Mouse (Mus musculus) hindbrain, embryonic 16.5 days (tissue): Measurements from ENCODE around the gene Dpp6. TPM values are rescaled to one million over a fixed set of nuclear protein-coding genes. Genes with fewer than 3 reads are reported as not detected.
A peak's percentile ranks its signal among the peaks of the same experiment; 100 is the strongest.

Source experiments
- ATAC-seq: fragments of 200-750 bp; cut with Nextera tagmentation; 2 replicates; pipeline ENCODE4 v1.8.0; 2017; ENCODE audit warnings: moderate TSS enrichment, moderate library complexity
- H3K27ac ChIP-seq: fragments of 300-500 bp; sonication (generic); 2 replicates; pipeline ENCODE4 v1.5.1; 2014; ENCODE audit warnings: low read depth, mild to moderate bottlenecking, control low read depth, low read length, moderate library complexity
- H3K27me3 ChIP-seq: fragments of 300-500 bp; sonication (generic); replicated peaks from 2 replicates; pipeline ENCODE4 v1.6.1; 2014; ENCODE audit warnings: low read length; ENCODE audit not compliant: control insufficient read depth, insufficient read depth
- H3K36me3 ChIP-seq: fragments of 300-500 bp; sonication (generic); 2 replicates; pipeline ENCODE4 v1.6.1; 2014; ENCODE audit warnings: mild to moderate bottlenecking, low read length, moderate library complexity, mixed read lengths; ENCODE audit not compliant: control insufficient read depth, insufficient read depth
- H3K4me1 ChIP-seq: fragments of 300-500 bp; sonication (generic); 2 replicates; pipeline ENCODE4 v1.6.1; 2014; ENCODE audit warnings: low read depth, low read length; ENCODE audit not compliant: control insufficient read depth, insufficient read depth
- H3K4me2 ChIP-seq: fragments of 300-500 bp; sonication (generic); 2 replicates; pipeline ENCODE4 v1.6.1; 2014; ENCODE audit warnings: mild to moderate bottlenecking, low read length, control low read depth, moderate library complexity
- H3K4me3 ChIP-seq: fragments of 300-500 bp; sonication (generic); 2 replicates; pipeline ENCODE4 v1.5.1; 2014; ENCODE audit warnings: mild to moderate bottlenecking, low read length, control low read depth, moderate library complexity
- H3K9ac ChIP-seq: fragments of 300-500 bp; sonication (generic); 2 replicates; pipeline ENCODE4 v1.6.1; 2014; ENCODE audit warnings: low read depth, mild to moderate bottlenecking, control low read depth, low read length, moderate library complexity
- H3K9me3 ChIP-seq: fragments of 300-500 bp; sonication (generic); 2 replicates; pipeline ENCODE4 v1.6.1; 2014; ENCODE audit warnings: mild to moderate bottlenecking, low read length, moderate library complexity; ENCODE audit not compliant: control insufficient read depth
- WGBS: fragments of 180-500 bp; shearing (Covaris S2); extraction: QIAGEN DNeasy Blood & Tissue Kit; methylation state at CpG from one replicate; pipeline ENCODE4 v1.1.7; 2014; 5-methylcytosine and 5-hydroxymethylcytosine counted together
- polyA plus RNA-seq: library from polyadenylated mRNA; unstranded; fragments of >200 nt; fragmentation: Nextera tagmentation; extraction: Ambion mirVana; gene quantifications from 2 replicates; pipeline ENCODE4 v1.2.1, GENCODE M21; 2015

The Dpp6 gene
- polyA plus RNA-seq, 1 experiment from 2014 or later, result 97.0 TPM

DNA sequence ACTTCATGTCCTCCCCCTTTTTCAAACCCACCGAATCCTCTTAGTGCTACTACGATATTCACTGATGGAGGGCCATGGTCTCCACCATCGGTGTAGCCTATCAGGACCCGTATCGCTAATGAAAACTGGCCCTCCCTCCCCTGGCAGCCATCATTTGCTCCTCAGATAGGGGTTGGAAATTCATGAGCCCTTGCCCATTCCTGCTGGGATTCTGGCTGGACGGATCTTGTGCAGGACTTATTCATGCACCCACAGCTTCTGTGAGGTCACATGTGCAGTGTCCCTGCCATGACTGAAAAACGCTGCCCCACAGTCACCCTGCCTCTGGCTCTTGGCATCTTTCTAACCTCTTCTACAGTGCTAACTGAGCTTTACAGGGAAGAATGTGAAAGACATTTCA lies 475.2 kb downstream of the Dpp6 start:
- Histone ChIP-seq H3K27me3 (no peaks in the 10 kb centered on the region), H3K4me1 (peaks cover under 1% of the 10 kb centered on the region; the same call in 1 of the 2 replicates), H3K9me3 (0 out of 2 replicates have a peak, but pooled peaks cover 2% of the 10 kb centered on the region), H3K36me3 (no peaks in the 10 kb centered on the region), H3K9ac (no peak overlapping the region), H3K4me2 (no peak overlapping the region), H3K4me3 (no peak overlapping the region), H3K27ac (no peak overlapping the region)
- WGBS, result 86% methylated on average over 7 of the region's 7 CpGs
- 0 out of 2 replicates have a peak, but pooled peaks have one; percentile 14 for ATAC-seq

DNA sequence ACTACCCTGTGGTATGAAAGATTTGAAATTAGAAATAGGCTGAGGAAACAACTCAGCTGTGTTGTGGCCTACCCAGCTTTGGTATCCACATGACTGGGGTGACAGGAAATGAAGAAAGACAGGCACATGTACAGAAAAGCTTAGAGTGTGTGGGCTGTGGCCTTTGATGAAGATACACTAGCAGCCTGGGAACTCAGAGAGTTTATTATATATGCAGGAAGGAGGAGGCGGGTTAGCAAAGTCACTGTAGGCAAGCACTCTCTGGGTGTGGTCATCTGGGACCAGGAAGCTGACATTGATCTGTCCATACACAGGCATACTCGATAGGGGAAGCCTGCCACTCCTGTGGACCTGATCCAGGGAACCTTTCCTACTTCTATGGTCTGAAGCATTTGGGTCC lies 487.1 kb downstream of the Dpp6 start:
- ATAC-seq, result no peak

DNA sequence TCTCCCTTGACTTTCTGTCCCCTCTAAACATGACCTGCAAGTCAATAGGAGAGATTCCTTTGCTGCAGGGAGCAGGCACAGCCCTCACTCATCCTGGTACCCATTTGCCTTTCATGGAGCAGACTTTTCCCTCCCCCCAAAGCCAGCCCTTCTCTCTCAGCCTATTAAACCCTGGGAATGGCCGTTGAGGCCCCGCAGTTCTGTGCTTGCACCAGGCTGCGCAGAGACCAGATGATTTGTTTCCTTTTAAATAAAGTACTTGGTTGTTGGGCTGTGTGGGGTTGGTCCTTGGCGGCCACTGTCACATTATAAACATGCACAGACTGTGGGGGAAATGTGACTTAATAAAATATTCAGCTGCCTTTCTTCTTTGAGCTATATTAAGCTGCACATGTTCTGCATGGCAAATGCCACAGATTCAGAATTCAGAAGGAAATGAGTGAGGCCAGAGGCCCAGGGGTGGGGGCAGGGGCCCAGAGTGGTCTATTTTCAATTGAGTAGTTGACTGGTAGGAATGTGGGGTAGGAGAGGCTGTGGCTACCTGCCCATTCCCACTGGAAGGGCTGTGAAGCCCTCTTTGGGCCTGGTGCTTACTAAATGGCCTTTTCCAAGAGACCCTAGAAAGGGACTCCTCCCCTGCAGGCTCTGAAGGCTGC lies 489.6 kb downstream of the Dpp6 start:
- H3K9ac ChIP-seq, result no peak overlapping the region
- 41% methylated on average over 4 of the region's 4 CpGs for WGBS
- ATAC-seq, result peak; percentile 98

More for the DNA sequence above, 487.1 kb downstream of the Dpp6 start:
- WGBS, result 84% methylated on average over 2 of the region's 2 CpGs
- H3K27me3 ChIP-seq, result no peaks in the 10 kb centered on the region
- no peaks in the 10 kb centered on the region for H3K9me3 ChIP-seq
- no peak overlapping the region for H3K27ac ChIP-seq
- no peak overlapping the region for H3K9ac ChIP-seq
- no peak overlapping the region for H3K4me3 ChIP-seq
- H3K36me3 ChIP-seq, result no peaks in the 10 kb centered on the region
- H3K4me1 ChIP-seq, result no peaks in the 10 kb centered on the region
- H3K4me2 ChIP-seq, result no peak overlapping the region

DNA sequence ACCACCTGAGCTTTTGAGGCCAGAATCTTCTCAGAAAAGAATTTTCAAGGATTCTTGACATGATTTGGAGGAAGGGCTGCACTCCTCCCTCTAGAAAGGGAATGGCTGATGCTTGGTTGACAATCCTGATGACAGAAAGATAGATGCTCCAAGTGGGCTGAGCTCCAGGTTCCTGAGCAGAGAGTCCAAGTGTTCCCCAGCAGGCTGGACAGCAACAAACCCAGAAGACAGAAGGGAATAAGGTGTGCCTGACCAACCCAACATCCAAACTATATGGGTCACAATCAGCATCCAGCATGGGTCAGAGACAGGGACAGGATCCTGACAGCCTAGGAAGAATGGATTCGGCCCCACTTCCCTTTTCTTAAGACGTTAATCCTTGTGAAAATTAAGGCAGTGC lies 493.2 kb downstream of the Dpp6 start:
- ATAC-seq, result no peak
- WGBS, result 69% methylated on average over 2 of the region's 2 CpGs
- H3K4me1 ChIP-seq, result no peaks in the 10 kb centered on the region

More for the DNA sequence above, 489.6 kb downstream of the Dpp6 start:
- Histone ChIP-seq H3K9me3 (no peaks in the 10 kb centered on the region), H3K36me3 (no peaks in the 10 kb centered on the region), H3K27ac (peak overlapping the region; percentile 42; the same call in 1 of the 2 replicates), H3K27me3 (no peaks in the 10 kb centered on the region), H3K4me3 (no peak overlapping the region), H3K4me1 (no peaks in the 10 kb centered on the region), H3K4me2 (no peak overlapping the region)

DNA sequence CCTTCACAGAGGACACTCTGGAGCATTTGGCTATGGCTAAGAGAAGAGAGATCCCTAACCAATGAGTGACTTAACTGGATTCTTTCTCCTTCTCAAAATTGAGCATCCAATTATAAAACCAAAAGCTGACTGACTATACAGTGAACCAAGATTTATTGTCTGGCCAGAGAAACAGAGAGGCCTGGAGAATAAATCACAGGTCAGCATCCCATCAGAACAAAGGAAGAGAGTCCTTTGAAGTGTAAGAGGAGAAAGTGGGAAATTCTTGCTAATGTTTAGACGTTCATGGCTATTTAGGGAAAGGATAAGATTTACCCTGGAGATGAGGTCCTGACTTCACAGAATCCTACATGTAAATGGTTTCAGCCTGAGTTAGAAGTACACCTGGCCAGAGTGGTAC lies 499.7 kb downstream of the Dpp6 start:
- no peak overlapping the region for H3K9ac ChIP-seq
- ATAC-seq, result no peak
- no peaks in the 10 kb centered on the region for H3K4me1 ChIP-seq
- no peaks in the 10 kb centered on the region for H3K27me3 ChIP-seq
- H3K36me3 ChIP-seq, result no peaks in the 10 kb centered on the region
- no peak overlapping the region for H3K4me3 ChIP-seq
- H3K27ac ChIP-seq, result no peak overlapping the region
- no peak overlapping the region for H3K4me2 ChIP-seq
- H3K9me3 ChIP-seq, result no peaks in the 10 kb centered on the region
- WGBS, result 45% methylated on average over 1 of the region's 1 CpGs

More for the DNA sequence above, 493.2 kb downstream of the Dpp6 start:
- H3K4me2 ChIP-seq, result no peak overlapping the region
- H3K9me3 ChIP-seq, result no peaks in the 10 kb centered on the region
- H3K27ac ChIP-seq, result no peak overlapping the region
- H3K36me3 ChIP-seq, result no peaks in the 10 kb centered on the region
- no peak overlapping the region for H3K4me3 ChIP-seq
- H3K9ac ChIP-seq, result no peak overlapping the region
- H3K27me3 ChIP-seq, result no peaks in the 10 kb centered on the region

DNA sequence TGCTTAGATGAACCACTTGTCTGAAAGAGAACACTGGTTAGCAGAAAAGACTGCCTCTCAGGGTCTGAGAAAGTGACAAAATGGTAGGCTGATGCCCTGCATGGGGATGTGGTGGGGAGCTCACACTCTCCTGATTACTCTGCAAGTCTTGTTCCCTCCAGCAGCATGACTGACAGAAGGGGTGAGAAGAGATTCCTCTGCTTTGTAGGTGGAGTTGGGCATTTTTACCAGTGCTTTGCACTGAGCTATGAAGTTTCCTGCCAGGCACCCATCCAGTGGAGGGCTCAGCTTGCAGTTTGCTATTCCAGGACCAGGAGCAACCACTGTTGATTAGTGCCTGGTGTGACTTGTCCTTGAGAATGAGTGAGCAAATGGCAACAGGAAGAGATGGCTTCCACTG lies 500.3 kb downstream of the Dpp6 start:
- Histone ChIP-seq H3K4me1 (no peaks in the 10 kb centered on the region), H3K27ac (no peak overlapping the region), H3K4me2 (no peak overlapping the region), H3K9me3 (no peaks in the 10 kb centered on the region), H3K4me3 (no peak overlapping the region), H3K9ac (no peak overlapping the region), H3K27me3 (no peaks in the 10 kb centered on the region), H3K36me3 (no peaks in the 10 kb centered on the region)
- 0 out of 2 replicates have a peak, but pooled peaks have one; percentile 9 for ATAC-seq

DNA sequence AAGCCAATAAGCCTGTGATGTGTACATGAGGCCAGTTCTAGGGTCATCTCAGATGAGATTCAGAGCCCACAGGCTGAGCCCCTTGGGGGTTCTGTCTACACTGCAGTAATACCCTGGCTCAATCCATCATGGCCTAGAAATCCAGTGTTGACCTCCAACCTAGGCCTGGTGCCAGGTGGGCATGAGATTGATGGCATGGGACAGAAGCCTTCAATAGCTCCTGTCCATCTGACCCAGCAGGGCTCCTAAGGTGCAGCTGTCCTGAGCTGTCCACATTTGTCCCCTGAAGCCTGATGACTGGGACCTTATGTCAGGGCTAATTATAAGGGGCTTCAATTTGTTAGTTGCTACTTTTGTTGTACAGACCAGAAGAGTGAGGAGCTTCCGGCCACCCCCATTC lies 500.8 kb downstream of the Dpp6 start:
- peak; percentile 32; the same call in 1 of the 2 replicates for ATAC-seq
- no peaks in the 10 kb centered on the region for H3K36me3 ChIP-seq
- H3K4me3 ChIP-seq, result no peak overlapping the region
- no peak overlapping the region for H3K9ac ChIP-seq
- no peaks in the 10 kb centered on the region for H3K27me3 ChIP-seq
- H3K4me1 ChIP-seq, result no peaks in the 10 kb centered on the region; the same call in 1 of the 2 replicates
- H3K27ac ChIP-seq, result no peak overlapping the region
- H3K4me2 ChIP-seq, result no peak overlapping the region
- 70% methylated on average over 1 of the region's 1 CpGs for WGBS
- H3K9me3 ChIP-seq, result no peaks in the 10 kb centered on the region

DNA sequence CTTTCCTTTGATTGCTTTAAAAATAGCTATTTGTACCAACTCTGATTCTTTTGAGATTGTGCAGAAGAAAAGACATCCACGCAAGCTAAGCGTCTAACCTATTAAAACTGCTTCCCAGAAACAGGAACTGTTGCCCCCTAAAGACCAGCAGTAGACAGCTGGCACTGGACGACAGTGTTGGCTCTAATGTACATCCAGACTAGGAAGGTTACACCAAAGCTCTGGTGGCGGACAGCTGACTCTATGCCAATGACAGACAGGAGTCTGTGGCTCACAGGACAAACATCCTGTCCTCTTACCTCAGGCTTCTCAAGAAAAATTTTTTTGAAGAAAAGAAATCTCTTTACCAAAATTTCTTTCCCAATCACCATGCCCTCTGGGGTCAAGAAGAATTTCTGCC lies 502.7 kb downstream of the Dpp6 start:
- Histone ChIP-seq H3K4me2 (no peak overlapping the region), H3K36me3 (no peaks in the 10 kb centered on the region), H3K27me3 (no peaks in the 10 kb centered on the region), H3K9ac (no peak overlapping the region), H3K4me3 (no peak overlapping the region), H3K27ac (no peak overlapping the region), H3K4me1 (peaks cover 7% of the 10 kb centered on the region), H3K9me3 (no peaks in the 10 kb centered on the region)
- 82% methylated on average over 4 of the region's 4 CpGs for WGBS
- ATAC-seq, result no peak

DNA sequence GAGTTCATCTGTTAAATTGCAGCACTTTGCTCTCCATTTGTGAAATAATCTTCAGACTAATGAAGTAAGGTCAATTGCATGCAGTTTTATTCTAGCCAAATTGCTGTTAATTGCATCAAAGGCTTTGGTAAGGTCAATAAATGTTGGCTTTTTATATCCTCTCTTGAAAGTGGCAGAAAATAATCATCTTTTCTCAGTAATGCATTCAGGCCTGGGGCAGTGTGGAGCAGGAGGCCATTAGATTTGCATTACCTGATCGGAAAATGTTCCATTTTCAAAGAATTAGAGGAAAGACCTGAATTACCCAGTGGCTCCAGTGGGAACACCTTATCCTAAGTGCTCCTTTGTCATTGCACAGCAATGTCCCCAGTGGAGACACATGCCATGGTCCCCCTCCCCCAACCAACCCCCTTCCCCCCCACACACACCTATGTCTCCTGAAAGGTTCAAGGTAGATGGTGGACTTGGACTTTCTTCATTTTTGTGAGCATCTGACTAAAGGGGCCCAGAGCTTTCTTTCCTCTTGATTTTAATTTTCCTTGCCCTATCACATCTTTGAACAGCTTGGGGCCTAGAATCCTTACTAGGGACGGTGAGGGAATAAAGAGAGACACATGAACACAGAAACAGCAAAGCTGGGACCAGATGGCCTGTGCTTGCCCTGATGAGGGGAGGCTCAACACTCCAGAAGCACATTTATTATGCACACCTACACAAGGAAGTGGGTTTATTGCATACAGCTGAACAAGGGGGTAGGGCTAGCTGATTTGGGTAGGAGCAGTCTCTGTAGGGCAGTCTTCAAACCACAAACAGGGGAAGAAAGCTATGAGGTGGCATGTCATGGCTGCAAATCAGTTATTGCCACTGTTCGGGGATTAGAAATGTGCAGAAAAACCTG lies 506.1 kb downstream of the Dpp6 start:
- H3K27ac ChIP-seq, result no peak overlapping the region
- 70% methylated on average over 3 of the region's 3 CpGs for WGBS
- H3K4me2 ChIP-seq, result no peak overlapping the region
- H3K4me3 ChIP-seq, result no peak overlapping the region
- H3K9ac ChIP-seq, result no peak overlapping the region
- no peaks in the 10 kb centered on the region for H3K36me3 ChIP-seq
- no peaks in the 10 kb centered on the region for H3K9me3 ChIP-seq
- ATAC-seq, result no peak
- H3K4me1 ChIP-seq, result peaks cover 7% of the 10 kb centered on the region
- H3K27me3 ChIP-seq, result no peaks in the 10 kb centered on the region
